Mouse (Mus musculus): ENCODE measurements around the gene Abca13.

DNA sequence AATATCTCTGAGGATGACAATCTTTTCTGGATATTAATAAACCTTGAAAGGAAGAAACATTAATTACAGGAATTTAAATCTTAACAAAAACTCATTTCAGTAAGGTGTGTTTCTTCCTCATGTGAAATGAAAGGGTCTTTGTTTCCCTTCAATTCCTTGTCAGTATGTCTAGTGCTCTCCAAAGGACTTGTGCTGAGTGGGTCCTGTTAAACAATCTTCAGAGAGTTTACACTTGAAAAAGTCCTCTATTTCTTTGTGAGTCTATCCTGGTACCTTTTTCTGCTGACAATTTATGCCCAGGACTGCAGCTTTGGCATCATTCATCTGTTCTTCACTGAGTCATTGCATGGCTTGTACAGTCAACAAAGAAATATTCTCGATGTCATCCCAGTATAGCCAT, 539.6 kb downstream of the Abca13 start:
- TF ChIP-seq CTCF (IDR thresholded peaks at IDR 0.05; ENCODE audit: low read depth) (no peak), EP300 (IDR thresholded peaks at IDR 0.05; ENCODE audit: low read depth) (no peak)

Measured in liver, postnatal 0 days (tissue).